Mouse (Mus musculus): ENCODE data around the gene Lix1l. TPM values are rescaled to one million over a fixed set of nuclear protein-coding genes. Genes with fewer than 3 reads are reported as not detected.

Lix1l gene
- polyA plus RNA-seq, 1 experiment, result 30.2 TPM

- Histone ChIP-seq H3K4me3 (no peak overlapping the region), H3K27me3 (ENCODE audit: control insufficient read depth, insufficient read depth, insufficient read length) (no peaks in the 10 kb centered on the region), H3K79me2 (ENCODE audit: control insufficient read depth, insufficient read depth) (no peaks in the 10 kb centered on the region), H3K4me2 (ENCODE audit: low read depth) (no peak overlapping the region), H3K36me3 (ENCODE audit: control insufficient read depth, insufficient read depth) (peaks cover 4% of the 10 kb centered on the region), H3ac (ENCODE audit: control insufficient read depth, insufficient read length) (no peak overlapping the region)
- TF ChIP-seq SRF (IDR thresholded peaks at IDR 0.05; ENCODE audit: control insufficient read depth, insufficient read length, low read depth), result no peak
- TF ChIP-seq MAX (IDR thresholded peaks at IDR 0.05; ENCODE audit: low read depth), result no peak
- TF ChIP-seq TCF12 (IDR thresholded peaks at IDR 0.05; ENCODE audit: insufficient read depth, poor library complexity, severe bottlenecking), result no peak
- TF ChIP-seq MYOD1 (IDR thresholded peaks at IDR 0.05; ENCODE audit: control insufficient read depth in 1 of 3, insufficient read length in 2 of 3, low read depth in 2 of 3), result no peak
- no peak for TF ChIP-seq TCF3 (IDR thresholded peaks at IDR 0.05; ENCODE audit: insufficient read length, low read depth)
- TF ChIP-seq MYOG (IDR thresholded peaks at IDR 0.05; ENCODE audit: control insufficient read depth in 1 of 3, insufficient read depth in 1 of 3, insufficient read length in 2 of 3, low read depth in 2 of 3), result no peak
- TF ChIP-seq POLR2A (IDR thresholded peaks at IDR 0.05; ENCODE audit: insufficient read length, low read depth), result no peak
- no peak for TF ChIP-seq E2F4 (IDR thresholded peaks at IDR 0.05; ENCODE audit: insufficient read depth)
- TF ChIP-seq REST (IDR thresholded peaks at IDR 0.05; ENCODE audit: insufficient read depth, insufficient read length), result no peak
- TF ChIP-seq CEBPB (IDR thresholded peaks at IDR 0.05; ENCODE audit: insufficient read depth, poor library complexity, severe bottlenecking), result no peak
- TF ChIP-seq USF1 (IDR thresholded peaks at IDR 0.05; ENCODE audit: low read depth), result no peak
- TF ChIP-seq POLR2AphosphoS2 (IDR thresholded peaks at IDR 0.05; ENCODE audit: insufficient read length, low read depth), result no peak
Measured at GRCm38 (mm10) chr3:96581771-96582515, 19.0 kb upstream of the Lix1l start.

GRCm38 (mm10) chr3:96583386-96583785, 17.6 kb upstream of the Lix1l start:
- peaks cover 4% of the 10 kb centered on the region for H3K36me3 ChIP-seq (ENCODE audit: control insufficient read depth, insufficient read depth)
- H3K4me2 ChIP-seq (ENCODE audit: low read depth), result no peak overlapping the region
- no peak overlapping the region for H3K4me3 ChIP-seq
- TF ChIP-seq SRF (IDR thresholded peaks at IDR 0.05; ENCODE audit: control insufficient read depth, insufficient read length, low read depth) (no peak), MYOD1 (IDR thresholded peaks at IDR 0.05; ENCODE audit: control insufficient read depth in 1 of 3, insufficient read length in 2 of 3, low read depth in 2 of 3) (no peak), E2F4 (IDR thresholded peaks at IDR 0.05; ENCODE audit: insufficient read depth) (no peak), CEBPB (IDR thresholded peaks at IDR 0.05; ENCODE audit: insufficient read depth, poor library complexity, severe bottlenecking) (no peak)
- H3ac ChIP-seq (ENCODE audit: control insufficient read depth, insufficient read length), result no peak overlapping the region
- H3K79me2 ChIP-seq (ENCODE audit: control insufficient read depth, insufficient read depth), result no peaks in the 10 kb centered on the region
- H3K27me3 ChIP-seq (ENCODE audit: control insufficient read depth, insufficient read depth, insufficient read length), result no peaks in the 10 kb centered on the region

DNA sequence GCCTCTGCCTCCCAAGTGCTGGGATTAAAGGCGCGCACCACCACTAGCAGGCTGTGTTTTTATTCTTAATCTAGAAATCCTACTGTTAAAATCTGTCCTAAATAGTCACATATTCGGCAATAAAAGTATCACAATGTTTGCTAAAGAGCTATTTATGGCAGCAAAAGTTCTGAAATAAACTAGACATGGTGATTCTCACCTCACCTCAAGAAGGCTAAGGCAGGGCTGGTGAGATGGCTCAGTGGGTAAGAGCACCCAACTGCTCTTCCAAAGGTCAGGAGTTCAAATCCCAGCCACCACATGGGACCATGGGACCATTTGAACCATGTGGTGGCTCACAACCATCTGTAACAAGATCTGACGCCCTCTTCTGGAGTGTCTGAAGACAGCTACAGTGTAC, 10.3 kb upstream of the Lix1l start:
- TF ChIP-seq MAX (IDR thresholded peaks at IDR 0.05; ENCODE audit: low read depth), result no peak
- TF ChIP-seq E2F4 (IDR thresholded peaks at IDR 0.05; ENCODE audit: insufficient read depth), result no peak
- no peak for TF ChIP-seq MYOG (IDR thresholded peaks at IDR 0.05; ENCODE audit: control insufficient read depth in 1 of 3, insufficient read depth in 1 of 3, insufficient read length in 2 of 3, low read depth in 2 of 3)
- no peak for TF ChIP-seq MYOD1 (IDR thresholded peaks at IDR 0.05; ENCODE audit: control insufficient read depth in 1 of 3, insufficient read length in 2 of 3, low read depth in 2 of 3)
- no peak for TF ChIP-seq POLR2A (IDR thresholded peaks at IDR 0.05; ENCODE audit: insufficient read length, low read depth)
- no peak for TF ChIP-seq REST (IDR thresholded peaks at IDR 0.05; ENCODE audit: insufficient read depth, insufficient read length)
- TF ChIP-seq CEBPB (IDR thresholded peaks at IDR 0.05; ENCODE audit: insufficient read depth, poor library complexity, severe bottlenecking), result no peak
- TF ChIP-seq TCF12 (IDR thresholded peaks at IDR 0.05; ENCODE audit: insufficient read depth, poor library complexity, severe bottlenecking), result no peak
- TF ChIP-seq TCF3 (IDR thresholded peaks at IDR 0.05; ENCODE audit: insufficient read length, low read depth), result no peak
- no peak for TF ChIP-seq SRF (IDR thresholded peaks at IDR 0.05; ENCODE audit: control insufficient read depth, insufficient read length, low read depth)
- no peak for TF ChIP-seq USF1 (IDR thresholded peaks at IDR 0.05; ENCODE audit: low read depth)
- TF ChIP-seq POLR2AphosphoS2 (IDR thresholded peaks at IDR 0.05; ENCODE audit: insufficient read length, low read depth), result no peak
- Histone ChIP-seq H3K4me2 (ENCODE audit: low read depth) (no peak overlapping the region), H3K27me3 (ENCODE audit: control insufficient read depth, insufficient read depth, insufficient read length) (no peaks in the 10 kb centered on the region), H3K79me2 (ENCODE audit: control insufficient read depth, insufficient read depth) (peaks cover 8% of the 10 kb centered on the region), H3ac (ENCODE audit: control insufficient read depth, insufficient read length) (no peak overlapping the region), H3K4me3 (no peak overlapping the region), H3K36me3 (ENCODE audit: control insufficient read depth, insufficient read depth) (no peaks in the 10 kb centered on the region)

GRCm38 (mm10) chr3:96593374-96593773, 7.6 kb upstream of the Lix1l start:
- Histone ChIP-seq H3ac (ENCODE audit: control insufficient read depth, insufficient read length) (peak overlapping the region; percentile 13), H3K27me3 (ENCODE audit: control insufficient read depth, insufficient read depth, insufficient read length) (no peaks in the 10 kb centered on the region), H3K4me3 (peak overlapping the region; percentile 79), H3K36me3 (ENCODE audit: control insufficient read depth, insufficient read depth) (no peaks in the 10 kb centered on the region), H3K79me2 (ENCODE audit: control insufficient read depth, insufficient read depth) (peaks cover 8% of the 10 kb centered on the region), H3K4me2 (ENCODE audit: low read depth) (peak overlapping the region; percentile 94)
- TF ChIP-seq CEBPB (IDR thresholded peaks at IDR 0.05; ENCODE audit: insufficient read depth, poor library complexity, severe bottlenecking) (0 out of 2 replicates have a peak, but pooled peaks have one; percentile 43), TCF12 (IDR thresholded peaks at IDR 0.05; ENCODE audit: insufficient read depth, poor library complexity, severe bottlenecking) (no peak), MYOD1 (IDR thresholded peaks at IDR 0.05; ENCODE audit: control insufficient read depth in 1 of 3, insufficient read length in 2 of 3, low read depth in 2 of 3) (no peak)

Data from myocyte (in vitro differentiated cells).